Mouse (Mus musculus) brain, adult 2 months (tissue): ENCODE measurements around the gene Fut8.

Experiments
- DNase-seq: peaks from one replicate; pipeline ENCODE4 v3.0.0; 2011; ENCODE audit warnings: low read depth, low spot score

The Fut8 gene

GRCm38 (mm10) chr12:77305502-77305901 is 67.6 kb downstream of the Fut8 start:
- no peak for DNase-seq

GRCm38 (mm10) chr12:77306759-77307314 is 68.9 kb downstream of the Fut8 start:
- no peak for DNase-seq

GRCm38 (mm10) chr12:77309507-77309906 is 71.6 kb downstream of the Fut8 start:
- no peak for DNase-seq

- DNase-seq: no peak
Observed at GRCm38 (mm10) chr12:77313502-77313901, 75.6 kb downstream of the Fut8 start.

- no peak for DNase-seq
Observed at GRCm38 (mm10) chr12:77324142-77324541, 86.2 kb downstream of the Fut8 start.

- peak; percentile 71 for DNase-seq
Observed at GRCm38 (mm10) chr12:77346521-77346920, 108.6 kb downstream of the Fut8 start.

GRCm38 (mm10) chr12:77349543-77349942 is 111.6 kb downstream of the Fut8 start:
- no peak for DNase-seq

GRCm38 (mm10) chr12:77415720-77416119 is 177.8 kb downstream of the Fut8 start:
- DNase-seq: no peak

- no peak for DNase-seq
Observed at GRCm38 (mm10) chr12:77421667-77422393, 183.9 kb downstream of the Fut8 start.

GRCm38 (mm10) chr12:77426093-77426492 is 188.2 kb downstream of the Fut8 start:
- DNase-seq: no peak

- DNase-seq: no peak
Observed at GRCm38 (mm10) chr12:77428165-77428564, 190.2 kb downstream of the Fut8 start.

- DNase-seq: no peak
Observed at GRCm38 (mm10) chr12:77429381-77429780, 191.5 kb downstream of the Fut8 start.

- DNase-seq: peak; percentile 69
Observed at GRCm38 (mm10) chr12:77436733-77437132, 198.8 kb downstream of the Fut8 start.

- DNase-seq: no peak
Observed at GRCm38 (mm10) chr12:77450816-77451215, 212.9 kb downstream of the Fut8 start.

- peak; percentile 40 for DNase-seq
Observed at GRCm38 (mm10) chr12:77466178-77466577, 228.3 kb downstream of the Fut8 start.

GRCm38 (mm10) chr12:77479931-77480330 is 242.0 kb downstream of the Fut8 start:
- no peak for DNase-seq

GRCm38 (mm10) chr12:77481153-77481552 is 243.2 kb downstream of the Fut8 start:
- DNase-seq: no peak

GRCm38 (mm10) chr12:77481799-77482198 is 243.9 kb downstream of the Fut8 start:
- peak; percentile 66 for DNase-seq

- DNase-seq: no peak
Observed at GRCm38 (mm10) chr12:77483180-77483855, 245.4 kb downstream of the Fut8 start.

- peak; percentile 62 for DNase-seq
Observed at GRCm38 (mm10) chr12:77484761-77485160, 246.8 kb downstream of the Fut8 start.

- peak; percentile 93 for DNase-seq
Observed at GRCm38 (mm10) chr12:77491478-77491877, 253.6 kb downstream of the Fut8 start.

- no peak for DNase-seq
Observed at GRCm38 (mm10) chr12:77495781-77496180, 257.9 kb downstream of the Fut8 start.

GRCm38 (mm10) chr12:77498153-77498552 is 260.2 kb downstream of the Fut8 start:
- DNase-seq: no peak
